Mouse (Mus musculus) intestine, embryonic 15.5 days (tissue): ENCODE measurements at regions not wholly inside any gene's neighbourhood (a gene's known extent, or its start where the extent isn't known, plus 50 kb on each side); places are given as distances from the start of the nearest gene placed in this dataset.

Experiments used
- ATAC-seq: fragments of 200-750 bp; cut with Nextera tagmentation; 2 replicates; pipeline ENCODE4 v1.8.0; 2017; ENCODE audit warnings: moderate TSS enrichment, moderate library complexity
- H3K27ac ChIP-seq: fragments of 300-500 bp; sonication (generic); 2 replicates; pipeline ENCODE4 v1.5.1; 2015; ENCODE audit warnings: mild to moderate bottlenecking, inconsistent platforms
- H3K27me3 ChIP-seq: fragments of 300-500 bp; sonication (generic); replicated peaks from 2 replicates; pipeline ENCODE4 v1.6.1; 2015; ENCODE audit warnings: inconsistent platforms
- H3K36me3 ChIP-seq: fragments of 300-500 bp; sonication (generic); 2 replicates; pipeline ENCODE4 v1.6.1; 2015; ENCODE audit warnings: inconsistent platforms
- H3K4me1 ChIP-seq: fragments of 300-500 bp; sonication (generic); replicated peaks from 2 replicates; pipeline ENCODE4 v1.6.1; 2015; ENCODE audit warnings: inconsistent platforms
- H3K4me2 ChIP-seq: fragments of 300-500 bp; sonication (generic); replicated peaks from 2 replicates; pipeline ENCODE4 v1.6.1; 2015; ENCODE audit warnings: mild to moderate bottlenecking, inconsistent platforms
- H3K4me3 ChIP-seq: fragments of 300-500 bp; sonication (generic); replicated peaks from 2 replicates; pipeline ENCODE4 v1.5.1; 2015; ENCODE audit warnings: inconsistent platforms
- H3K9ac ChIP-seq: fragments of 300-500 bp; sonication (generic); 2 replicates; pipeline ENCODE4 v1.6.1; 2015; ENCODE audit warnings: inconsistent platforms
- H3K9me3 ChIP-seq: fragments of 300-500 bp; sonication (generic); 2 replicates; pipeline ENCODE4 v1.6.1; 2016; ENCODE audit warnings: inconsistent platforms
- WGBS: fragments of 180-500 bp; shearing (Covaris S2); methylation state at CpG from one replicate; pipeline ENCODE4 v1.1.7; 2015; 5-methylcytosine and 5-hydroxymethylcytosine counted together

GRCm38 (mm10) chr8:25463532-25463931, 639.4 kb upstream of the Adam5 start:
- H3K4me3 ChIP-seq, result no peak overlapping the region
- H3K27me3 ChIP-seq, result no peaks in the 10 kb centered on the region
- 42% methylated on average over 9 of the region's 9 CpGs for WGBS
- no peak overlapping the region for H3K4me2 ChIP-seq
- no peak overlapping the region for H3K27ac ChIP-seq
- no peak overlapping the region for H3K9ac ChIP-seq
- no peaks in the 10 kb centered on the region for H3K9me3 ChIP-seq
- no peak for ATAC-seq
- H3K36me3 ChIP-seq, result no peaks in the 10 kb centered on the region
- peaks cover 25% of the 10 kb centered on the region for H3K4me1 ChIP-seq

GRCm38 (mm10) chr8:25462492-25462891, 638.3 kb upstream of the Adam5 start:
- no peak for ATAC-seq
- Histone ChIP-seq H3K4me3 (no peak overlapping the region), H3K9me3 (no peaks in the 10 kb centered on the region), H3K4me1 (peaks cover 25% of the 10 kb centered on the region), H3K36me3 (no peaks in the 10 kb centered on the region), H3K4me2 (no peak overlapping the region), H3K9ac (no peak overlapping the region), H3K27ac (peak overlapping the region; percentile 34; the same call in 1 of the 2 replicates), H3K27me3 (no peaks in the 10 kb centered on the region)
- 35% methylated on average over 4 of the region's 4 CpGs for WGBS

- no peaks in the 10 kb centered on the region for H3K36me3 ChIP-seq
- H3K9ac ChIP-seq, result no peak overlapping the region
- no peak for ATAC-seq
- no peak overlapping the region for H3K4me3 ChIP-seq
- H3K27ac ChIP-seq, result no peak overlapping the region
- H3K4me2 ChIP-seq, result no peak overlapping the region
- 53% methylated on average over 6 of the region's 6 CpGs for WGBS
- no peaks in the 10 kb centered on the region for H3K4me1 ChIP-seq
- H3K9me3 ChIP-seq, result no peaks in the 10 kb centered on the region
- H3K27me3 ChIP-seq, result no peaks in the 10 kb centered on the region
Measured at GRCm38 (mm10) chr8:25455644-25456043, 631.5 kb upstream of the Adam5 start.

GRCm38 (mm10) chr8:25454972-25455371, 630.8 kb upstream of the Adam5 start:
- no peak overlapping the region for H3K4me2 ChIP-seq
- H3K36me3 ChIP-seq, result no peaks in the 10 kb centered on the region
- no peak overlapping the region for H3K9ac ChIP-seq
- no peaks in the 10 kb centered on the region for H3K9me3 ChIP-seq
- no peak overlapping the region for H3K27ac ChIP-seq
- H3K4me1 ChIP-seq, result no peaks in the 10 kb centered on the region
- 87% methylated on average over 1 of the region's 1 CpGs for WGBS
- no peak for ATAC-seq
- H3K27me3 ChIP-seq, result no peaks in the 10 kb centered on the region
- no peak overlapping the region for H3K4me3 ChIP-seq

- no peak overlapping the region for H3K9ac ChIP-seq
- no peaks in the 10 kb centered on the region for H3K4me1 ChIP-seq
- no peak overlapping the region for H3K27ac ChIP-seq
- H3K27me3 ChIP-seq, result no peaks in the 10 kb centered on the region
- H3K4me3 ChIP-seq, result no peak overlapping the region
- no peaks in the 10 kb centered on the region for H3K9me3 ChIP-seq
- no peaks in the 10 kb centered on the region for H3K36me3 ChIP-seq
- 90% methylated on average over 9 of the region's 9 CpGs for WGBS
- no peak for ATAC-seq
- H3K4me2 ChIP-seq, result no peak overlapping the region
Measured at GRCm38 (mm10) chr8:25453826-25454225, 629.7 kb upstream of the Adam5 start.

- H3K9ac ChIP-seq, result no peak overlapping the region
- H3K27me3 ChIP-seq, result no peaks in the 10 kb centered on the region
- H3K9me3 ChIP-seq, result no peaks in the 10 kb centered on the region
- no peaks in the 10 kb centered on the region for H3K36me3 ChIP-seq
- H3K4me3 ChIP-seq, result no peak overlapping the region
- H3K4me2 ChIP-seq, result no peak overlapping the region
- ATAC-seq, result no peak
- no peaks in the 10 kb centered on the region for H3K4me1 ChIP-seq
- H3K27ac ChIP-seq, result no peak overlapping the region
Measured at GRCm38 (mm10) chr8:25450544-25450943, 626.4 kb upstream of the Adam5 start.

GRCm38 (mm10) chr8:25449590-25449989, 625.4 kb upstream of the Adam5 start:
- WGBS, result 85% methylated on average over 4 of the region's 4 CpGs

GRCm38 (mm10) chr8:25447900-25448299, 623.7 kb upstream of the Adam5 start:
- Histone ChIP-seq H3K9ac (no peak overlapping the region), H3K36me3 (no peaks in the 10 kb centered on the region), H3K4me1 (no peaks in the 10 kb centered on the region), H3K4me3 (no peak overlapping the region), H3K27me3 (no peaks in the 10 kb centered on the region), H3K4me2 (no peak overlapping the region), H3K9me3 (no peaks in the 10 kb centered on the region), H3K27ac (no peak overlapping the region)
- no peak for ATAC-seq
- 80% methylated on average over 4 of the region's 4 CpGs for WGBS

More at GRCm38 (mm10) chr8:25449590-25449989, 625.4 kb upstream of the Adam5 start:
- Histone ChIP-seq H3K36me3 (no peaks in the 10 kb centered on the region), H3K4me1 (no peaks in the 10 kb centered on the region), H3K9me3 (no peaks in the 10 kb centered on the region), H3K4me2 (no peak overlapping the region), H3K9ac (no peak overlapping the region), H3K27me3 (no peaks in the 10 kb centered on the region), H3K4me3 (no peak overlapping the region), H3K27ac (no peak overlapping the region)
- no peak for ATAC-seq

- 97% methylated on average over 1 of the region's 1 CpGs for WGBS
- ATAC-seq, result no peak
Measured at GRCm38 (mm10) chr8:25445968-25446367, 621.8 kb upstream of the Adam5 start.

GRCm38 (mm10) chr8:25445054-25445453, 620.9 kb upstream of the Adam5 start:
- Histone ChIP-seq H3K36me3 (no peaks in the 10 kb centered on the region), H3K4me3 (no peak overlapping the region), H3K4me2 (no peak overlapping the region), H3K27me3 (no peaks in the 10 kb centered on the region), H3K27ac (no peak overlapping the region), H3K9ac (no peak overlapping the region), H3K9me3 (no peaks in the 10 kb centered on the region), H3K4me1 (no peaks in the 10 kb centered on the region; the same call in 1 of the 2 replicates)
- 52% methylated on average over 5 of the region's 5 CpGs for WGBS
- ATAC-seq, result no peak

More at GRCm38 (mm10) chr8:25445968-25446367, 621.8 kb upstream of the Adam5 start:
- no peaks in the 10 kb centered on the region for H3K27me3 ChIP-seq
- no peaks in the 10 kb centered on the region for H3K9me3 ChIP-seq
- no peak overlapping the region for H3K4me3 ChIP-seq
- H3K9ac ChIP-seq, result no peak overlapping the region
- H3K27ac ChIP-seq, result no peak overlapping the region
- H3K4me2 ChIP-seq, result no peak overlapping the region
- no peaks in the 10 kb centered on the region for H3K4me1 ChIP-seq
- H3K36me3 ChIP-seq, result no peaks in the 10 kb centered on the region

GRCm38 (mm10) chr8:25443552-25443951, 619.4 kb upstream of the Adam5 start:
- ATAC-seq, result no peak
- no peaks in the 10 kb centered on the region for H3K36me3 ChIP-seq
- WGBS, result 61% methylated on average over 5 of the region's 5 CpGs
- no peak overlapping the region for H3K27ac ChIP-seq
- H3K9ac ChIP-seq, result no peak overlapping the region
- no peak overlapping the region for H3K4me2 ChIP-seq
- H3K9me3 ChIP-seq, result no peaks in the 10 kb centered on the region
- no peaks in the 10 kb centered on the region for H3K27me3 ChIP-seq
- H3K4me3 ChIP-seq, result no peak overlapping the region
- H3K4me1 ChIP-seq, result no peaks in the 10 kb centered on the region; the same call in 1 of the 2 replicates

- Histone ChIP-seq H3K4me2 (peak overlapping the region; percentile 33), H3K27me3 (no peaks in the 10 kb centered on the region), H3K4me1 (no peaks in the 10 kb centered on the region; the same call in 1 of the 2 replicates), H3K9me3 (no peaks in the 10 kb centered on the region), H3K9ac (no peak overlapping the region), H3K27ac (no peak overlapping the region), H3K4me3 (no peak overlapping the region), H3K36me3 (no peaks in the 10 kb centered on the region)
- 19% methylated on average over 6 of the region's 6 CpGs for WGBS
- no peak for ATAC-seq
Measured at GRCm38 (mm10) chr8:25441057-25441441, 616.9 kb upstream of the Adam5 start.

- Histone ChIP-seq H3K9ac (no peak overlapping the region), H3K4me1 (no peaks in the 10 kb centered on the region; the same call in 1 of the 2 replicates), H3K27ac (no peak overlapping the region), H3K9me3 (no peaks in the 10 kb centered on the region), H3K27me3 (no peaks in the 10 kb centered on the region), H3K4me3 (no peak overlapping the region), H3K4me2 (peak overlapping the region; percentile 33), H3K36me3 (no peaks in the 10 kb centered on the region)
- peak; percentile 39; the same call in 1 of the 2 replicates for ATAC-seq
- WGBS, result 17% methylated on average over 13 of the region's 13 CpGs
Measured at GRCm38 (mm10) chr8:25440391-25441056, 616.4 kb upstream of the Adam5 start.
